Mouse (Mus musculus) testis, adult 2 months (tissue): Measurements from ENCODE around the gene Trim44.

Experiments used
- CTCF ChIP-seq: fragments of 200-500 bp; IDR thresholded peaks from 2 replicates; pipeline ENCODE4 v1.5.1; 2012; ENCODE audit warnings: low read depth, mild to moderate bottlenecking, inconsistent platforms, low read length, moderate library complexity; ENCODE audit not compliant: control insufficient read depth, insufficient read depth, insufficient replicate concordance
- POLR2A ChIP-seq: fragments of 200-500 bp; IDR thresholded peaks from 2 replicates; pipeline ENCODE4 v1.6.1; 2012; ENCODE audit warnings: low read depth, mild to moderate bottlenecking, inconsistent platforms, low read length, moderate library complexity; ENCODE audit not compliant: control insufficient read depth

DNA sequence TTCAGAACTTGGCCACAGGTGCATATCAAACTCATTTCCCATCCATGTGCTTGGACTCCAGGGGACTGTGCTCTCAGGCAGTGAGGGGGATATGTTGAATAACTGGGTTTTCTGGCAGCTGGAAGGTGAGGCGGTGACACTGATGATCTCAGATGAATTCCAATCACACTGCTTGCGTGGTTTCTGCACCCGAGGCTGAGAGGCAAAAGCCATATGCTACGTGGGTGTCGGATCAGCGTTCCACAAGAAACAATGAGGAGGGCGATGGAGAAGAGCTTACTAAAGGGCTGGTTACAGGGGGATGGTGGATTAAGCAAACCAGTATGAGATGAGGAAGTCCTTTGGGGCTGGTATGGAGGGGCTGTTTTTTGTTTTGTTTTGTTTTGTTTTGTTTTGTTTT, 127.8 kb downstream of the Trim44 start:
- TF ChIP-seq CTCF (no peak), POLR2A (no peak)
